Mouse (Mus musculus): ENCODE results near the gene Olfr807.

DNA sequence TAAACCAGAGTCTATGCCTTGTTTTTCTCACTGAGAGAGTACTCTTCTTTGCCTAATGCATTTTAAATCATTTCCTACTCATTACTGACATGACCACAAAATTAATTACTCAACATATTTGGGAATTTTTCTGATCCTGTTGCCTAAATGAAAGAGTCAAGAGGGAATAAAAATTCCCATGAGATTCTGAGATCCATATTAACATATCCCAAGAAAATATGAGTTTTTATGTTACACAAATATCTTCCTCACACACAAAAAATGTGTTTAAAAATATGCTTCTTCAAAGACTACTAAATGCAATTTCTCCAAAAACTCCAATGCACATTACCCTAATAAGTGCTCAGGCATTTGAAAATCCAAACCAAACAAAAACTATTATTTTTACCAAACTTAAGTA, 37.2 kb upstream of the Olfr807 start, which contains the start of gene Olfr810:
- TF ChIP-seq CEBPB (IDR thresholded peaks at IDR 0.05; ENCODE audit: low read depth): no peak
- TF ChIP-seq CTCF (IDR thresholded peaks at IDR 0.05; ENCODE audit: control insufficient read depth, insufficient read depth, insufficient read length): no peak
- no peak for TF ChIP-seq FOSL1 (IDR thresholded peaks at IDR 0.05; ENCODE audit: insufficient read depth, low read length, poor library complexity, severe bottlenecking)
- TF ChIP-seq MAX (IDR thresholded peaks at IDR 0.05): no peak
- TF ChIP-seq MYOD1 (IDR thresholded peaks at IDR 0.05; ENCODE audit: control insufficient read depth, insufficient read length, low read depth): no peak
- no peak for TF ChIP-seq USF1 (IDR thresholded peaks at IDR 0.05; ENCODE audit: low read depth)
